Mouse (Mus musculus) stomach, postnatal 0 days (tissue): ENCODE measurements at regions not wholly inside any gene's neighbourhood (a gene's known extent, or its start where the extent isn't known, plus 50 kb on each side); places are given as distances from the start of the nearest gene placed in this dataset.

Source experiments
- ATAC-seq: fragments of 200-750 bp; cut with Nextera tagmentation; 2 replicates; pipeline ENCODE4 v1.8.0; 2017; ENCODE audit not compliant: low FRiP score, low TSS enrichment
- DNase-seq: peaks from one replicate; pipeline ENCODE4 v3.0.0-alpha.2; 2016; ENCODE audit warnings: low spot score
- H3K27ac ChIP-seq: fragments of 300-500 bp; sonication (generic); replicated peaks from 2 replicates; pipeline ENCODE4 v1.5.1; 2014; ENCODE audit warnings: mild to moderate bottlenecking, control low read depth
- H3K27me3 ChIP-seq: fragments of 300-500 bp; sonication (generic); 2 replicates; pipeline ENCODE4 v1.6.1; 2014; ENCODE audit warnings: low read length; ENCODE audit not compliant: control insufficient read depth, insufficient read depth
- H3K36me3 ChIP-seq: fragments of 300-500 bp; sonication (generic); 2 replicates; pipeline ENCODE4 v1.6.1; 2014; ENCODE audit warnings: low read length, mixed read lengths; ENCODE audit not compliant: control insufficient read depth, insufficient read depth
- H3K4me1 ChIP-seq: fragments of 300-500 bp; sonication (generic); replicated peaks from 2 replicates; pipeline ENCODE4 v1.6.1; 2014; ENCODE audit warnings: antibody characterized with exemption; ENCODE audit not compliant: control insufficient read depth, insufficient read depth
- H3K4me2 ChIP-seq: fragments of 300-500 bp; sonication (generic); replicated peaks from 2 replicates; pipeline ENCODE4 v1.6.1; 2014; ENCODE audit warnings: low read depth, mild to moderate bottlenecking, control low read depth, moderate library complexity
- H3K4me3 ChIP-seq: fragments of 300-500 bp; sonication (generic); 2 replicates; pipeline ENCODE4 v1.5.1; 2014; ENCODE audit warnings: low read depth, low read length, control low read depth
- H3K9ac ChIP-seq: fragments of 300-500 bp; sonication (generic); 2 replicates; pipeline ENCODE4 v1.6.1; 2014; ENCODE audit warnings: mild to moderate bottlenecking, low read length, control low read depth, mixed read lengths
- H3K9me3 ChIP-seq: fragments of 300-500 bp; sonication (generic); 2 replicates; pipeline ENCODE4 v1.6.1; 2016; ENCODE audit warnings: low read length; ENCODE audit not compliant: control insufficient read depth
- CTCF ChIP-seq: IDR thresholded peaks from 2 replicates; pipeline ENCODE4 v1.5.1; 2016; ENCODE audit warnings: antibody characterized with exemption, low read depth, mild to moderate bottlenecking, moderate library complexity
- EP300 ChIP-seq: optimal IDR thresholded peaks from 2 replicates; pipeline ENCODE3; 2016; ENCODE audit warnings: antibody characterized with exemption
- WGBS: fragments of 180-500 bp; shearing (Covaris S2); extraction: QIAGEN DNeasy Blood & Tissue Kit; methylation state at CpG from one replicate; pipeline ENCODE4 v1.1.7; 2014; 5-methylcytosine and 5-hydroxymethylcytosine counted together

DNA sequence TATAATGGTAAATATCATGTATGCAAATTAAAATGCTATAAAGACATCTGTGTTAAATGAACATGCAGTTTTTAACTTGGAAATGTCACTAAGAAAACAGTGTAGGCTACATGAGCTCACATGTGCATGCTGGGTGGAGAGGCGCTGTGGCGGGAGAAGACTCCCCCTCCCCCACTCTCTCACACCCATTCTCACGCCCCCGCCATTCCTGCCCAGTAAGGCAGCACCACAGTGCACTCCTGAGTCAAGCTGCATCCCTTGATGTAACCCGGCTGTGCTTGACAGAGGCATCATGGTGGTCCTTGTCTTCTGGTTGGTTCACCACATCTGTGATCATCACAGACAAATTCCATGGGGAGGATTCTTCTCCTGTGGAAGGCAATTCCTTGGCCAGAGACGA lies 647.1 kb upstream of the Fam19a5 start:
- no peak for DNase-seq
- H3K4me3 ChIP-seq, result no peak overlapping the region
- H3K9ac ChIP-seq, result no peak overlapping the region
- H3K4me2 ChIP-seq, result no peak overlapping the region
- no peaks in the 10 kb centered on the region for H3K4me1 ChIP-seq
- no peaks in the 10 kb centered on the region for H3K27me3 ChIP-seq
- no peaks in the 10 kb centered on the region for H3K36me3 ChIP-seq
- no peak overlapping the region for H3K27ac ChIP-seq
- no peak for ATAC-seq
- TF ChIP-seq EP300 (no peak), CTCF (no peak)
- no peaks in the 10 kb centered on the region for H3K9me3 ChIP-seq
- 37% methylated on average over 6 of the region's 6 CpGs for WGBS

- TF ChIP-seq EP300 (no peak), CTCF (no peak)
- no peaks in the 10 kb centered on the region for H3K4me1 ChIP-seq
- H3K27me3 ChIP-seq, result no peaks in the 10 kb centered on the region
- DNase-seq, result no peak
- no peak overlapping the region for H3K9ac ChIP-seq
- H3K4me2 ChIP-seq, result no peak overlapping the region
- no peaks in the 10 kb centered on the region for H3K9me3 ChIP-seq
- no peak for ATAC-seq
- 36% methylated on average over 1 of the region's 1 CpGs for WGBS
- no peak overlapping the region for H3K27ac ChIP-seq
- no peak overlapping the region for H3K4me3 ChIP-seq
- no peaks in the 10 kb centered on the region for H3K36me3 ChIP-seq
Measured at GRCm38 (mm10) chr15:86899961-86900360, 644.1 kb upstream of the Fam19a5 start.

- Histone ChIP-seq H3K4me2 (no peak overlapping the region), H3K9me3 (no peaks in the 10 kb centered on the region), H3K9ac (no peak overlapping the region), H3K27ac (no peak overlapping the region), H3K36me3 (no peaks in the 10 kb centered on the region), H3K27me3 (no peaks in the 10 kb centered on the region), H3K4me1 (no peaks in the 10 kb centered on the region), H3K4me3 (no peak overlapping the region)
- no peak for ATAC-seq
- no peak for DNase-seq
- WGBS, result 32% methylated on average over 3 of the region's 3 CpGs
- TF ChIP-seq CTCF (no peak), EP300 (no peak)
Measured at GRCm38 (mm10) chr15:86903006-86903405, 641.1 kb upstream of the Fam19a5 start.

- no peak overlapping the region for H3K4me3 ChIP-seq
- WGBS, result 77% methylated on average over 3 of the region's 3 CpGs
- no peaks in the 10 kb centered on the region for H3K36me3 ChIP-seq
- TF ChIP-seq EP300 (no peak), CTCF (no peak)
- H3K4me2 ChIP-seq, result no peak overlapping the region
- H3K9me3 ChIP-seq, result no peaks in the 10 kb centered on the region
- no peak for ATAC-seq
- no peaks in the 10 kb centered on the region for H3K4me1 ChIP-seq
- H3K27me3 ChIP-seq, result no peaks in the 10 kb centered on the region
- H3K27ac ChIP-seq, result no peak overlapping the region
- H3K9ac ChIP-seq, result no peak overlapping the region
- no peak for DNase-seq
Measured at GRCm38 (mm10) chr15:86913276-86913675, 630.8 kb upstream of the Fam19a5 start.

GRCm38 (mm10) chr15:86917891-86918290 lies 626.2 kb upstream of the Fam19a5 start:
- Histone ChIP-seq H3K4me1 (no peaks in the 10 kb centered on the region), H3K9ac (no peak overlapping the region), H3K27ac (no peak overlapping the region), H3K4me2 (no peak overlapping the region), H3K27me3 (no peaks in the 10 kb centered on the region), H3K36me3 (no peaks in the 10 kb centered on the region), H3K9me3 (no peaks in the 10 kb centered on the region), H3K4me3 (no peak overlapping the region)
- ATAC-seq (no peak), DNase-seq (no peak)
- 89% methylated on average over 8 of the region's 8 CpGs for WGBS
- TF ChIP-seq EP300, result no peak

GRCm38 (mm10) chr15:86919704-86920103 lies 624.4 kb upstream of the Fam19a5 start:
- no peak overlapping the region for H3K4me3 ChIP-seq
- ATAC-seq, result no peak

More at GRCm38 (mm10) chr15:86919704-86920103, 624.4 kb upstream of the Fam19a5 start:
- H3K9ac ChIP-seq, result no peak overlapping the region
- TF ChIP-seq CTCF, result no peak
- no peak for TF ChIP-seq EP300
- no peaks in the 10 kb centered on the region for H3K36me3 ChIP-seq
- no peaks in the 10 kb centered on the region for H3K4me1 ChIP-seq
- no peak overlapping the region for H3K27ac ChIP-seq
- H3K27me3 ChIP-seq, result no peaks in the 10 kb centered on the region
- 54% methylated on average over 8 of the region's 8 CpGs for WGBS
- H3K4me2 ChIP-seq, result no peak overlapping the region
- DNase-seq, result no peak
- no peaks in the 10 kb centered on the region for H3K9me3 ChIP-seq
